Mouse (Mus musculus): Measurements from ENCODE around the gene 1700016C15Rik.

1700016C15Rik gene

DNA sequence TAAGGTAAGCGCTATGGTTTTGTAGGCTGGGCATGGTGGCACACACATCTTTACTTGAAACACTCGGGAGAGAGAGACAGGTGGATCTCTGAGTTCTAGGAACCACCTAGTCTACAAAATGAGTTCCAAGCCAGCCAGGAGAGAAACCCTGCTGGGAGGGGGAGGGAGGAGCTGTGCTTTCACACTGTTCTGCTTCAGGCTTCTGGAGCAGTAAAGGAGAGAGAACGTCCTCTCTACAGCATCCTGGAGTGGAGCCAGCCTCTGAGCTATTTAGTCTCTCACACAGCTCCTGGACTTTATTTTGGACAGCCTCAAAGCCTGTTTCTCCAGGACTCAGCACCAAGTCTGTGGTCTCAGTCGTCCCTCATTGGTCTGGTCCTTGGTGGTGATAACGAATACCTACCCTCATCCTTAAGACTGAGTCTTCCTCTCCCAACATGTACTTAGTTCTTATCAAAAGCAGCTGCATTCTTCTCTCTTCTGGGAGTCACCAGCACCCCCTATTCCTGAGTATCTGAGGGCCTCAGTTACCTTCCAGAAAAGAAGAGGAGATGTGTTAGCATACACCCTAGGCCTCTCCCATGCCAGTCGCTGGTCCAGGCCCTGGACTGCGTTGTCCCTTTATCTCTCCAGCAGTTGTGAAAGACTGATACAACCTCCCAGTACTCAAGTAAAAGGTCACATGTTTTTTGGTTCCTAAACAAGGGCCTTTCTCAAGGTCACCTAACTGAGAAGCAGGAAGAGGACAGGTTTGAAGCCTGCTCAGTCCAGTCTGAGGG is 12.4 kb upstream of the 1700016C15Rik start:
- peak; percentile 46 for DNase-seq (ENCODE audit: low read depth)

GRCm38 (mm10) chr1:177718340-177719028 is 11.1 kb upstream of the 1700016C15Rik start:
- DNase-seq (ENCODE audit: low read depth): no peak

GRCm38 (mm10) chr1:177719029-177719427 is 10.6 kb upstream of the 1700016C15Rik start:
- no peak for DNase-seq (ENCODE audit: low read depth)

DNA sequence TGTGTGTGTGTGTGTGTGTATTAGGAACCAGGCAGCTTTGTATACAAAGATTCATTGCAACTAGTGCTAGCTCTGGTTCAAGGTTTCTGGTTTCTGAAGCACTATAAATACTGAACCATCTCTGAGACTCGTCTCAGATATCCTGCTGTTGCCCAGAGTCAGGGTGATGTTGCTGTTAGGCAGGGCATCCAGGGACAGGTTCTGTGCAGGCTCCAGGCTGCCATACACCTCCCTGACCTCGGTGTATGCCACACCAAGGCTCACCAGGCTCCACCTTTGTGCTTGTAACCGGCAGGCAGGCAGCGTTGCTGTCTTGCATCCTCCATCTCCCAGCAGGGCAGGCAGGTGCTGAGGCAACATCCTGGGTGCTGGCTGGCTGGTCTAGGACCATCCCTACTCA is 5.8 kb upstream of the 1700016C15Rik start:
- DNase-seq (ENCODE audit: low read depth): no peak

- DNase-seq (ENCODE audit: low read depth): no peak
These were observed 2.7 kb upstream of the 1700016C15Rik start for GRCm38 (mm10) chr1:177726870-177727269.

DNA sequence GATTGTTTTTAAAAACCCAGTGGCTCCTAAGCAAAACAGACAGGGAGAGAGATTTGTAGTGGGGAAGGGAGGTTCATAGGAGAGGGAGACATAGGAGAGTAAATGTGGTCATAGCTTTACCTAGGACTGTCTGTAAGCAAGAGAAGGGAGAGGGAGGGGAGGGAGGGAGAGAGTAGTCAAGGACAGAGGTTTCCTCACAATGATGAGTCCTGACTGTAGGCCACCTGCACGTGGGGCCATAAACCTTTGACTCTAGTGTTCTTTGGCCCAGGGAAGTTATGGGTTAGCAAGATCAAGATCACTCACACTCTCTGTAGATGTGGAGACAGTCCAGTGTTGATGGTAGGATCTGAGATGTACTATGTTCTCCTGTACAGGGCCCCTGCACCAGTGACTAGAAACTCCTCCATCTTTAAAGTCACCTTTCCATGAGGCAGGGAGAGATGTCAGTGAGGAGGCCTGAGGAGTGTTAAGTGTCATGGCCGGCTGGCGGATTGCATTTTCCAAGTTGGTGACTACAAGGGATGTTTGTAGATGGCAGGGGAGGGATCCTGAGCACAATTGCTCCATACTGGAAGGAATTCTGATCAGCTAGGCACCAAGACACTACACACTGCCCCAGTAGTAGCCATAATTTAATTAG is 1.6 kb upstream of the 1700016C15Rik start:
- DNase-seq (ENCODE audit: low read depth): no peak

DNA sequence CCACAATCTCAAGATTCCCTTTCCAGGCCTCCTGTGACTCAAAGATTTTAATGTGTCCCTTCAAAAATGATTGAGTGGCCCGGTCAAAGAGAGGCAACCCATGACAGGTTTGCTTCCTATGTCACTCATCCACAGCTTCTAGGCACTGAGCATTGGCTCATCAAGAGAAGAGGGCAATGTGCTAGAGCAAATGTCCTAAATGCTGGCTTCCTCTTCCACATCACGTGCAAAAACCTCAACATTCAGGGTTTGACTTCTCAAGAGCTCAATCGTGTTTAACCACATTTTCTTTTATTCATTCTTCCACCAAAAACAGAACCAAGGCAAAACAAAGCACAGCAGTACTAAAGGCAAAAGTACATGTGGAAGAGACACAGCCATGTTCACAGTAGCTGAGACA is 2.4 kb downstream of the 1700016C15Rik start:
- DNase-seq (ENCODE audit: low read depth): no peak

DNA sequence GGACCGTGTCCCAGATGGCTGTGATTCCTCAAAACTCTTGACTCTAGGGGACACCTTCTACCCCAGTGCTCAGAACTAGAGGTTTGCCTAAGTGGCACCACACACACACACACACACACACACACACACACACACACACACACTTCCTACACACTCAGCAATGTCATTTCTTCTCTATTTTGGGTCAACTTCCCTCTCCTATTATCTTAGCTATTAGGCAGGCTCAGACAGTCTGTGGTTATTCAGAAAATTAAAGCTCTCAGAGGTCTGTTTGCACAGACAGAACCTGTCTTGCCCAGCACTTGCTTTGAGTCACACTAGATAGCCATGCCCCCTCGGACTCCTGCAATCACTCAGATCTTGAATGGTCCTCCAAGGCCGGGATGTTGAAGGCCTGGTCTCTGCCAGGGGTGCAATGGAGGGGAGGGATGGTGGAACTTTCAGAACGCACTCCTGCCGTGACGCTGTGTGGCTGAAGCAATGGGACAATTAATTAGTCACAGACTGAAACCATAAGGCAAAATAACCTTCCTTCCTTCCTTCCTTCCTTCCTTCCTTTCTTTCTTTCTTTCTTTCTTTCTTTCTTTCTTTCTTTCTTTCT is 8.0 kb downstream of the 1700016C15Rik start:
- peak; percentile 73 for DNase-seq (ENCODE audit: low read depth)

GRCm38 (mm10) chr1:177740707-177741106 is 11.1 kb downstream of the 1700016C15Rik start:
- no peak for DNase-seq (ENCODE audit: low read depth)

GRCm38 (mm10) chr1:177742119-177742518 is 12.5 kb downstream of the 1700016C15Rik start:
- DNase-seq (ENCODE audit: low read depth): peak; percentile 18

GRCm38 (mm10) chr1:177744521-177745325 is 15.1 kb downstream of the 1700016C15Rik start:
- DNase-seq (ENCODE audit: low read depth): no peak

- DNase-seq (ENCODE audit: low read depth): peak; percentile 54
These were observed 18.4 kb downstream of the 1700016C15Rik start for GRCm38 (mm10) chr1:177747869-177748540.

- no peak for DNase-seq (ENCODE audit: low read depth)
These were observed 23.9 kb downstream of the 1700016C15Rik start for GRCm38 (mm10) chr1:177753496-177753895.

- DNase-seq (ENCODE audit: low read depth): no peak
These were observed 27.6 kb downstream of the 1700016C15Rik start for GRCm38 (mm10) chr1:177757249-177757648.

GRCm38 (mm10) chr1:177768931-177769330 is 39.3 kb downstream of the 1700016C15Rik start:
- no peak for DNase-seq (ENCODE audit: low read depth)

DNA sequence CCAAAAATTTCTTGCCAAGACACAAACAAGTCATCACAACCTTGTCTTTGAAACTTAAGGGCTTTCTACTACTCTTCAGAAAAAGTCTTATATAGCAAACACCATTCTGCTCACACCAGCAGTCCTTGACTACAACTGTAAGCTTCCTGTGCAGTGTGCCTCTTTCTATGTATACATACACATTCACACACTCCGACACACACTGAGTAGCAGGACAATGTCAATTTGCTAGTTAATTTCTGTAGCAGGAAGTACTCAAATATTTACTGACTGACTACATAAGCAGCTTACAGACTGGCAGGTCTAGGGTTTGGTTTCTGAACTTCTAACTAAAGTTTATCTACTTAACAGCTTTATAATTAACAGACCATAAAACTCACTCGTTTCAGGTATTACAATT is 47.8 kb downstream of the 1700016C15Rik start:
- no peak for DNase-seq (ENCODE audit: low read depth)

- no peak for DNase-seq (ENCODE audit: low read depth)
These were observed 63.2 kb downstream of the 1700016C15Rik start for GRCm38 (mm10) chr1:177792835-177793234.

- no peak for DNase-seq (ENCODE audit: low read depth)
These were observed 65.3 kb downstream of the 1700016C15Rik start for GRCm38 (mm10) chr1:177794866-177795265.

GRCm38 (mm10) chr1:177795421-177796192 is 66.0 kb downstream of the 1700016C15Rik start:
- DNase-seq (ENCODE audit: low read depth): peak; percentile 78

Measured in 416B (cell line).